Mouse (Mus musculus) adrenal gland, adult 10 weeks (tissue): Measurements from ENCODE around the gene Mup7. TPM values are rescaled to one million over a fixed set of nuclear protein-coding genes. Genes with fewer than 3 reads are reported as not detected.

Source experiments
- polyA plus RNA-seq: library from polyadenylated mRNA; stranded (reverse); fragments of 350-450 nt; fragmentation: Illumina TruSeq; extraction: RNeasy Lipid Tissue Mini Kit (QIAGEN cat#74804); gene quantifications from one replicate; pipeline ENCODE4 v1.2.3, GENCODE M21; 2014; ENCODE audit warnings: low read depth, low replicate concordance

Gene Mup7
- polyA plus RNA-seq: not detected

DNA sequence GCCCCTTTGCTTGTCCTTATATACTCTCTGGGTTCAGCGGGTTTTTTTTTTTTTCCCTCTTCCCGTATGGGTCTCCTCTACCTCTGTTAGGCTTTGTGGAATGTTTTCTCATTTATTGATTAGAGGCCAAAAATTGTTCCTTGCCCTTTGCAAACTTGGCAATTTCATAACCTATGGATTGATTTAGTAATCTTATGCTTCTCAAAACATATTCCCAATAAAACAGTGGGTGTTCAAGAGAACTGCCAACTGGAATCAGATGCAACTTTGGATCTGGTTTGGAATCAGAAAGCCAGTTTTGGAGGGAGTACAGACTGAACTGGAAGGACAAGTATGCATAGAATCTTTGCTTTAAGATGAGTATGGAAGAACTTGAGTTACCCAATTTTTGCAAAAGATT lies at the start of gene Mup7:
TSS of gene Mup7 (minus strand) at position 101 of the 400 bp plus-strand sequence.

Other genes starting within 250 kb of the Mup7 start
- not detected for gene Slc46a2, start 155.4 kb downstream of the Mup7 start, polyA plus RNA-seq
- not detected for gene Mup4, start 109.8 kb downstream of the Mup7 start, polyA plus RNA-seq
- not detected for gene Mup6, start 106.2 kb downstream of the Mup7 start, polyA plus RNA-seq
- not detected for gene Mup2, start 83.8 kb upstream of the Mup7 start, polyA plus RNA-seq
- gene Mup8, start 152.1 kb upstream of the Mup7 start, polyA plus RNA-seq: not detected